Comparison of ENCODE assay signal across 22 mouse cellular contexts in the genomic region with DNA sequence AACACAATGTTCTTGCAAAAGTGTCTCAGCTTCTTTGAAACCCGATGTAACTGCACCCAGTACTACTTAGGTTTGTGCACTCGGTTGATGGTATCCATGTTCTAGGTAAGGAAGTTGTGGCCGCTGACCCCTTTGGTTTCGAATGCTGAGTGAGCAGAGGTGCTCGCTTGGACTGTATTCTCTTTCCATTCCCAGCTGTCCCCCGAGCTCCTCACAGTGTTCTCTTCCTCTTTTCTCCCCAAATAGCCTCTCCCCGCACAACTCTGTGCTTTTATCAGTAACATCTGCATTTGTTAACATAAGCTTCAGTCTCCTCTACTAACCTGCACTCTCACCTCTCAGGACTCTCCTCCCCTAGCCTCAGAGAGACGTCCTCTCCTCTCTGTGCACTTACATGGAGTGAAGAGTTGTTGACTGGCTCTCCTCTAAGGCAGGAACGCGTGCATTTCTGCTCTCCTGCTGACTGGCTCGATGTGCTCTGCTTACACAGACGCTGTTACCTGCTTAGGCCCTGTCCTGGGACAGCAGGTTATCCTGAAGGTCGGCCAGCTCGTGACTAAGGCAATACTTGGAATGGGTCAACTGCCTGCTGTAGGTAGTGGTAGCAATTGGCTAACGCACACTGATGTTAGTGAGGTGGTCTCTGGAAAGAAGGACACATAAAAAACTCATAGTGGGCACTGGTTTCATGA. TPM values are rescaled to one million over a fixed set of nuclear protein-coding genes. Genes with fewer than 3 reads are reported as not detected.
DNase-seq lines count a peak whose midpoint lies in the region; ATAC-seq lines count a peak whose summit lies in the region.
"Had no signal": no experiment of that assay in that cellular context is flagged by ENCODE, and none has a peak within 500 bp of the region (broad histone marks: within the 10 kb centered on the region; RNA-seq: fewer than 3 reads in every experiment).

No protein-coding gene starts in this region.

- no peak overlapping the region for H3K4me2 ChIP-seq in kidney, embryonic 15.5 days
- H3K4me2 ChIP-seq: forebrain, embryonic 12.5 days; forebrain, embryonic 15.5 days; heart, embryonic 13.5 days; hindbrain, embryonic 13.5 days; intestine, embryonic 15.5 days had no signal

- DNase-seq in adrenal gland, adult (ENCODE audit: inconsistent age in 2 of 2, low spot score in 1 of 2): peak; percentile 51 to 56
- no peak for DNase-seq in adrenal gland, postnatal 36 days
- DNase-seq in heart, embryonic 10.5 days (ENCODE audit: low spot score): peak; percentile 50
- no peak for DNase-seq in heart, adult 18-20 months
- no peak for DNase-seq in lung, adult 18-20 months
- DNase-seq: cerebellum, adult 11-12 months; cerebellum, adult 9-10 months; cerebellum, postnatal 25 days; embryo, embryonic 11 days; gastrocnemius, postnatal 25 days; kidney, adult 11 months had no signal

- peaks cover 5% of the 10 kb centered on the region; the same call in 1 of the 2 replicates for H3K9me3 ChIP-seq in heart, embryonic 10.5 days
- peaks cover 3% of the 10 kb centered on the region; the same call in 1 of the 2 replicates for H3K9me3 ChIP-seq in kidney, embryonic 15.5 days (replicated peaks)
- H3K9me3 ChIP-seq: intestine, embryonic 15.5 days had no signal

- H3K27me3 ChIP-seq in heart, embryonic 10.5 days (ENCODE audit: insufficient read depth, poor library complexity, severe bottlenecking): no peaks in the 10 kb centered on the region
- H3K27me3 ChIP-seq in kidney, embryonic 15.5 days: no peaks in the 10 kb centered on the region
- H3K27me3 ChIP-seq: forebrain, embryonic 12.5 days; forebrain, embryonic 15.5 days; heart, embryonic 13.5 days; hindbrain, embryonic 13.5 days; intestine, embryonic 15.5 days had no signal

- H3K4me1 ChIP-seq in heart, embryonic 10.5 days: 0 out of 2 replicates have a peak, but pooled peaks cover 6% of the 10 kb centered on the region
- H3K4me1 ChIP-seq in kidney, embryonic 15.5 days: 0 out of 2 replicates have a peak, but pooled peaks cover 4% of the 10 kb centered on the region
- H3K4me1 ChIP-seq: heart, embryonic 13.5 days; hindbrain, embryonic 13.5 days; intestine, embryonic 15.5 days had no signal

- no peak overlapping the region for H3K4me3 ChIP-seq in heart, embryonic 10.5 days
- no peak overlapping the region for H3K4me3 ChIP-seq in kidney, embryonic 15.5 days (replicated peaks)
- H3K4me3 ChIP-seq: forebrain, embryonic 12.5 days; forebrain, embryonic 15.5 days; heart, embryonic 13.5 days; hindbrain, embryonic 10.5 days; hindbrain, embryonic 13.5 days; intestine, embryonic 15.5 days had no signal

- peaks cover 13% of the 10 kb centered on the region for H3K36me3 ChIP-seq in heart, embryonic 10.5 days
- H3K36me3 ChIP-seq in kidney, embryonic 15.5 days: peaks cover 16% of the 10 kb centered on the region; the same call in 1 of the 2 replicates
- H3K36me3 ChIP-seq: intestine, embryonic 15.5 days had no signal

- peak; percentile 61 for ATAC-seq in granulocyte monocyte progenitor cell, adult 5-6 weeks (replicated peaks; ENCODE audit: poor library complexity, severe bottlenecking)
- ATAC-seq in megakaryocyte progenitor cell, adult 5-6 weeks (replicated peaks; ENCODE audit: poor library complexity): peak; percentile 54
- ATAC-seq in kidney, embryonic 15.5 days (replicated peaks; ENCODE audit: low FRiP score): no peak
- ATAC-seq: activated CD4-positive, CD25-positive, alpha-beta regulatory T cell, adult 4 months; forebrain, embryonic 15.5 days; hindbrain, embryonic 16.5 days; intestine, embryonic 15.5 days had no signal

- no peak overlapping the region for H3K27ac ChIP-seq in heart, embryonic 10.5 days
- H3K27ac ChIP-seq in kidney, embryonic 15.5 days: no peak overlapping the region
- H3K27ac ChIP-seq: forebrain, embryonic 12.5 days; forebrain, embryonic 15.5 days; heart, embryonic 13.5 days; hindbrain, embryonic 10.5 days; hindbrain, embryonic 13.5 days; intestine, embryonic 15.5 days had no signal

- 71% methylated on average over 15 of the region's 15 CpGs for WGBS in heart, embryonic 10.5 days
- 84% methylated on average over 15 of the region's 15 CpGs for WGBS in kidney, embryonic 15.5 days

- no peak overlapping the region for H3K9ac ChIP-seq in kidney, embryonic 15.5 days
- H3K9ac ChIP-seq: forebrain, embryonic 12.5 days; forebrain, embryonic 15.5 days; heart, embryonic 13.5 days; hindbrain, embryonic 13.5 days; intestine, embryonic 15.5 days had no signal

RNA-seq across cellular contexts. Expression of gene Peli2, which starts 57.8 kb away (rescaled TPM):
- total RNA-seq in adrenal gland, postnatal 36 days (2021): 10 to 100 TPM; 28.0 to 28.5 TPM
- polyA plus RNA-seq in heart, embryonic 10.5 days (2016; fragmentation: Nextera tagmentation; extraction: Ambion mirVana): 3.1 and 5.0 TPM in 2 replicates
- 10 to 100 TPM; 15.7 to 16.8 TPM for total RNA-seq in heart, adult 18-20 months (2021)
- 8.7 and 13.1 TPM in 2 replicates for total RNA-seq in granulocyte monocyte progenitor cell, adult 5-6 weeks (2014; fragmentation: Nextera tagmentation)
- total RNA-seq in granulocyte monocyte progenitor cell, adult 5-6 weeks (2017): 6.3 and 9.9 TPM in 2 replicates
- 9.0 and 10.3 TPM in 2 replicates for total RNA-seq in megakaryocyte progenitor cell, adult 5-6 weeks (2015)
- 4.7 and 6.6 TPM in 2 replicates for total RNA-seq in megakaryocyte progenitor cell, adult 5-6 weeks (2017)
- 7.1 and 8.2 TPM in 2 replicates for polyA plus RNA-seq in kidney, embryonic 15.5 days (2015; fragmentation: Nextera tagmentation; extraction: Ambion mirVana)

Comparison
In these comparisons a context has a peak if more than half of its experiments do, and no peak if none do; other contexts are left out.
1. DNase-seq: peak in adrenal gland, adult (2 of 2) and heart, embryonic 10.5 days (single experiment); none in adrenal gland, postnatal 36 days (0 of 2), heart, adult 18-20 months (0 of 2) and lung, adult 18-20 months (0 of 2).